Mouse (Mus musculus) spleen, adult 18-20 months (tissue): ENCODE data around the gene Ccdc40.

Experiments used
- DNase-seq, 2 experiments: peaks; one replicate each; pipeline ENCODE4 v3.0.0; 2022; ENCODE audit warnings: mixed read lengths in 2 of 2

Gene Ccdc40

GRCm38 (mm10) chr11:119228091-119228781 lies at the start of gene Ccdc40, which contains the start of gene Tbc1d16:
Gene Ccdc40, plus strand, starts transcription at chr11:119228572.
Gene Tbc1d16, minus strand, starts transcription at chr11:119228499.
- peak; percentile 34 to 67 for DNase-seq

GRCm38 (mm10) chr11:119180824-119181582 lies 47.4 kb upstream of the Ccdc40 start:
- no peak for DNase-seq

- no peak for DNase-seq
Observed at GRCm38 (mm10) chr11:119181861-119182395, 46.4 kb upstream of the Ccdc40 start.

- DNase-seq: no peak
Observed at GRCm38 (mm10) chr11:119183684-119184310, 44.6 kb upstream of the Ccdc40 start.

GRCm38 (mm10) chr11:119186381-119186780 lies 42.0 kb upstream of the Ccdc40 start:
- DNase-seq: no peak

- DNase-seq: peak; percentile 54 to 70
Observed at GRCm38 (mm10) chr11:119186989-119187799, 41.2 kb upstream of the Ccdc40 start.

DNA sequence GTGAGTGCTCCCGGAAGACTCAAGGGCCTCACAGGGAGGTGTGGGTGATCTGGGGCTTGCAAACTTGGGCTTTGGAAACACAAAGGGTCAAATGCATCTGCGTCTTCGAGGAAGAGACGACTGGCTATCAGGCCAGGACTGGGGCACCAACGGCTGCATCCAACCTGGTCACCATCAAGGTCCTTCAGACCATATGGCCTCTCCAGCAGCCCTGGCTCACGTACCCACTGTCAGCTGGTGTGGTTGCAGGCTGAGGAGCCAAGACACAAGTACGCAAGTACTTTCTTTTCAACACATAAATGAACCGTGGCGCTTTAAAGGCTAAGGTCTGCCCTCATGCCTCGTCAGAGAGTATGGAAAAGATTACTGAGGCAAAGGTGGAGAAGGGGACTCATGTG lies 40.6 kb upstream of the Ccdc40 start:
- no peak for DNase-seq

GRCm38 (mm10) chr11:119188389-119188788 lies 40.0 kb upstream of the Ccdc40 start:
- DNase-seq: no peak

DNA sequence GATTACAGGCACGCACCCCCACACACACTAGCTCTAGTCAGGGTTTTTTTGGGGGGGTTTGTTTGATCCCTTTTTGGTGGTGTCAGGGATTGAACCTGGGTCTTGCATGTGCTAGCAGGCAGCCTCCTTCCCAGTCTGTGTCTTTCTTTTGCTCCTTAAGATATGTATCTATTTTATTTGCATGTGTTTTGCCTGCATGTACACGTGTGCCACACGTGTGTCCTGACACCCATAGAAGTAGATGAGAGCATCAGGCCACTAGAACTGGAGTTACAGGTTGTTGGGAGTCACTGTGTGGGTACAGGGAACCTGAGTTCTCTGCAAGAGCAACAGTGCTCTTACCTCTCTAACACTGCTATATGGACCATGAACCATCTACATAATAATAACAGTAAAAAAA lies 39.1 kb upstream of the Ccdc40 start:
- DNase-seq: no peak

- DNase-seq: peak; percentile 45 to 67
Observed at GRCm38 (mm10) chr11:119190498-119190897, 37.9 kb upstream of the Ccdc40 start.

- no peak for DNase-seq
Observed at GRCm38 (mm10) chr11:119191606-119192081, 36.7 kb upstream of the Ccdc40 start.

- DNase-seq: no peak
Observed at GRCm38 (mm10) chr11:119192176-119192575, 36.2 kb upstream of the Ccdc40 start.

GRCm38 (mm10) chr11:119192605-119193004 lies 35.8 kb upstream of the Ccdc40 start:
- no peak for DNase-seq

DNA sequence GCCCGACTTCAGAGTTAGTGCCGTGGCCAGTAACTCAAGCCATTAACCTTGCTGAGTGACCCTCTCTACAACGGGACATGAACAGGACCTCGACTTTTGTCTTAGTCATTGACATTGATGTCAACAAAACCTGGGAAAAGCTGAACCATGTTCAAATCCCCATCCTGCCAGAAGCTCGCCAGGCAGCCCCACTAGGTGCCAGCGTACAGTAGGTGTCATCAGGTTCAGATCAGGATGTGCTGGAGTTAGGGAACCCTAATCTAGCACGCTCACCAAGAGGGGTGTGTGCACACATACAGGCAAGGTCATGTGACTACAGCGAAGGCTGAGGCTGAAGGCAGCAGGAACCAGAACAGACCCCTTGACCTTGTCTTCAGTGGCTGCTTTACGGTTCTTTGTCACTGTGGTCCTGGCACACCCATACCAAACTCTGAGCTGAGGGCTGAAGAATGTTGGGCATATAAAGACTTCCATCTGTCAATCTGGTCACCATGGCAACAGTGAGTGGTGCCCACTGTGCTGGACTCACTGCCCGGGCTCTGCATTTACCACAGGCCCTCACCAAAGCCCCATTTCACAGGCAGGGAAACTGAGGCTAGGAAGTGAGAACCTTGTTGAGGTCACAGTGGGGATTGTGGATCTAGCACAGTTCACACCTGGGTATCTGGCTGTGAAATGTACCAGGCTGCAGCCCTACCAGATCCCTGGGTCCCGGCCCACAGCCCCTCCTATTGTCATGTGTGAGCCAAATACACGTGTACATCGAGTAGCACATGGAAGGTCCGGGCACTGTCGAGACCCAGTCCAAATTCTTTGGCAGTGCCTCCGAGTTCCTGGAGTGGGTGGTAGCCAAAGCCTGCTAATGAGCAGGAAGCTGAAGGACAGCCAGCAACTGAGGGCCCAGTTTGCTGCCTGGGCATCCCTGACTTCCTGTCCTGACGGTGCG lies 30.5 kb upstream of the Ccdc40 start:
- no peak for DNase-seq

- peak in 1 of 2 experiments; percentile 43 for DNase-seq
Observed at GRCm38 (mm10) chr11:119198564-119199232, 29.7 kb upstream of the Ccdc40 start.

- DNase-seq: no peak
Observed at GRCm38 (mm10) chr11:119199233-119199601, 29.2 kb upstream of the Ccdc40 start.

GRCm38 (mm10) chr11:119203423-119203822 lies 24.9 kb upstream of the Ccdc40 start:
- DNase-seq: no peak

DNA sequence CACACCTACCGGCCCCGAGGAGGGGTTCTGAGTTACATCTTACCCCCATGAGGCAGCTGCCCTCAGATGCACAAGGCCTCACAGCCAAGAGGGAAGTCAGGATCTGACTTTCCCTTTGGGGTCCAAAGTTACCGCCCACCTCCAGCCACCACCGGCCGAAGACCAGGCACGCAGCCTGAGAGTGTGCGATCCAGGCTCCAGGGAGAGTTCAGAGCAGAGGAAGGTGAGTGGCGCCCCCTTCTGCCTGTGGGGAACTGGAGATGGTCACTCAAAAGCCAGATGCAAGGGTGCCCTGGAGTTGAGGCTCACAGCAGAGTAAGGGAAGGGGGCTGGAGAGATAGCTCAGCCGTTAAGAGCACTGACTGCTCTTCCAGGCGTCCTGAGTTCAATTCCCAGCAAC lies 22.6 kb upstream of the Ccdc40 start:
- DNase-seq: no peak

GRCm38 (mm10) chr11:119206562-119206961 lies 21.8 kb upstream of the Ccdc40 start:
- DNase-seq: peak in 1 of 2 experiments; percentile 53

DNA sequence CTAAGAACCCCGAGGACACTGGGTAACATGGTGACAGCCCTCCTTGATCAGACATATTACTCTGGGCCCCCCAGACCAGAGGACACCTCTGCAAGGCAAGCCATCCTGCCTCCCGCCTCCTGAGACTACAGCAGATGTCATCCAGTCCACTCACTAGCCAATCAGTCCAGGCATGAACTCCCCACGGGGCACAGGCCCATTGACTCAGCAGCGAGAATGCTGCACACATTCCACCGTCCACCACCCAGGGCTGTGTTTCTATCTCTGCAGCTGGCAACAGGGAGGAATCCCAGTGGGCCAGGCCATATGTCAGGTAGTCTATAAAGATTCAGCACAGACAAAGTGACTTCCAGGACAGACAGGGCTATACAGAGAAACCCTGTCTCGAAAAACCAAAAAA lies 20.4 kb upstream of the Ccdc40 start:
- no peak for DNase-seq
